Mouse (Mus musculus): ENCODE measurements around the gene Poglut1. TPM values are rescaled to one million over a fixed set of nuclear protein-coding genes. Genes with fewer than 3 reads are reported as not detected.
A peak's percentile ranks its signal among the peaks of the same experiment; 100 is the strongest.
"Not testable (repeated sequence)": the region's sequence is repeated elsewhere in the genome, so short reads cannot be mapped to it uniquely, and the experiment has no call there.

Poglut1 gene
- polyA plus RNA-seq, 1 experiment from 2014 or later: 43.3 TPM

DNA sequence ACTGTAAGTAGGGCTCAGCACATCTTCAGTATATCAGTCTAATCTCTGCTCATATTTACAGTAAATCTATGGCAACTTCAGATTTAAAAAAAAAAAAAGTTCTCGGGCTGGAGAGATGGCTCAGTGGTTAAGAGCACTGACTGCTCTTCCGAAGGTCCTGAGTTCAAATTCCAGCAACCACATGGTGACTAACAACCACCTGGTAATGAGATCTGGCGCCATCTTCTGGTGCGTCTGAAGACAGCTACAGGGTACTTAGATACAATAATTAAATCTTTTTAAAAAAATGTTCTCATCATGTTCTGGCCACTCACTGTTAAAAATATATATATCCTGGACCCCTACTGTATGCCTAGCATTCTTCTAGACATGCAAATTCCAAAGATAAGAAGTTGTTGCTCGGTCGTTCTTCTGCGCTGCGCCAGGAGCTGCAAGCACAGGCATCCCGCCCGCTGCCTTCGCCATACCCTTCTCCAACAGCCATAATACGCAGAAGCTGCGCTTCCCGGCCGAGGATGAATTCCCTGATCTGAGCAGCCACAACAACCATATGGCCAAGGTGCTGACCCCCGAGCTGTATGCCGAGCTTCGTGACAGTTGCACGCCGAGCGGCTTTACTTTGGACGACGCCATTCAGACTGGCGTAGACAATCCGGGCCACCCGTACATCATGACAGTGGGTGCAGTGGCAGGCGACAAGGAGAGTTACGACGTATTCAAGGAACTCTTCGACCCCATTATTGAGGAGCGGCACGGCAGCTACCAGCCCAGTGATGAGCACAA lies 67.1 kb downstream of the Poglut1 start:
- 19% methylated on average over 32 of the region's 32 CpGs for WGBS
- H3K9ac ChIP-seq (ENCODE audit: low read length): peak overlapping the region; percentile 57
- H3K4me1 ChIP-seq (ENCODE audit: control insufficient read depth, insufficient read depth, low read length): peaks cover 4% of the 10 kb centered on the region; the same call in 1 of the 2 replicates
- no peak overlapping the region for H3K27ac ChIP-seq (ENCODE audit: low read length)
- no peaks in the 10 kb centered on the region for H3K27me3 ChIP-seq (ENCODE audit: control insufficient read depth, insufficient read depth, low read length)
- H3K36me3 ChIP-seq (ENCODE audit: control insufficient read depth, insufficient read depth, low read length): no peaks in the 10 kb centered on the region
- H3K4me3 ChIP-seq (replicated peaks; ENCODE audit: low read length): peak overlapping the region; percentile 37
- peak; percentile 37; the same call in 1 of the 2 replicates for ATAC-seq (ENCODE audit: insufficient read depth, low FRiP score)
- peak overlapping the region; percentile 77 for H3K4me2 ChIP-seq (ENCODE audit: low read depth, low read length)
- H3K9me3 ChIP-seq (replicated peaks; ENCODE audit: control insufficient read depth, low read length): no peaks in the 10 kb centered on the region

DNA sequence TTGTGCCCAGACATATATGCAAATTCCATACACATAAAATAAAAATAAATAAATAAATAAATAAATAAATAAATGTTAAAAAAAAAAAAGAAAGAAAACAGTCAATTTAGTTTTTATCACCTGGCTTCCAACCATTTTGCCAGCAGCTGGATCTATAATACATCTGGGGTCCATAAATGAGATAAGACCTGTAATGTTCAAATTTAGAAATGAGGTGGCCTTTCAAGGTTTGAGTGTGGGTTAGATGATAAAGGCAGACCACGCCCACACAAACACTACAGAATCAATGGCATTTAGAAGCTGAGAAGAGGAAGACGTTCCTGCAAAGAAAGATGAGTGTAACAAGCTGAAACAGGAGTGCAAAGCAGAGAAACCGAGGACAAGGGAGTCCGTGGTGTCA lies 68.7 kb downstream of the Poglut1 start:
- Histone ChIP-seq H3K4me2 (ENCODE audit: low read depth, low read length) (no peak overlapping the region), H3K27ac (ENCODE audit: low read length) (no peak overlapping the region), H3K36me3 (ENCODE audit: control insufficient read depth, insufficient read depth, low read length) (no peaks in the 10 kb centered on the region), H3K4me1 (ENCODE audit: control insufficient read depth, insufficient read depth, low read length) (peaks cover 9% of the 10 kb centered on the region), H3K27me3 (ENCODE audit: control insufficient read depth, insufficient read depth, low read length) (no peaks in the 10 kb centered on the region), H3K4me3 (replicated peaks; ENCODE audit: low read length) (no peak overlapping the region), H3K9ac (ENCODE audit: low read length) (no peak overlapping the region), H3K9me3 (replicated peaks; ENCODE audit: control insufficient read depth, low read length) (no peaks in the 10 kb centered on the region)
- no peak for ATAC-seq (ENCODE audit: insufficient read depth, low FRiP score)
- 64% methylated on average over 4 of the region's 4 CpGs for WGBS

DNA sequence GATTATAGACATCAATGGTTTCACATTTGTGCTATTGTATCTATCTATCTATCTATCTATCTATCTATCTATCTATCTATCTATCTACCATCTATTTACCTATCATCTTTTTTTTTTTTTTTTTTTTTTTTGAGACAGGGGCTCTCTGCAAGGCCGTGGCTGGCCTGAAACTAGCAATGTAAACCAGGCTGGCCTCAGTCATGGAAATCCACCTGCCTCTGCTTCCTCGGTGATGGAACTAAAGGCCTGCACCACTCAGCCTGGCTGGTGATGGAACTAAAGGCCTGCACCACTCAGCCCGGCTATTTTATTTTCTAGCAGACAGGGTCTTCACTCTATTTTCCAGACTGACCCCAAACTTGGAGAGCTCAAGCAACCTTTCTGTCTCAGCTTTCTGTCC lies 71.8 kb downstream of the Poglut1 start:
- no peak for ATAC-seq (ENCODE audit: insufficient read depth, low FRiP score)
- Histone ChIP-seq H3K4me2 (ENCODE audit: low read depth, low read length) (no peak overlapping the region), H3K27me3 (ENCODE audit: control insufficient read depth, insufficient read depth, low read length) (no peaks in the 10 kb centered on the region), H3K9me3 (replicated peaks; ENCODE audit: control insufficient read depth, low read length) (no peaks in the 10 kb centered on the region), H3K4me1 (ENCODE audit: control insufficient read depth, insufficient read depth, low read length) (peaks cover 8% of the 10 kb centered on the region), H3K27ac (ENCODE audit: low read length) (no peak overlapping the region), H3K36me3 (ENCODE audit: control insufficient read depth, insufficient read depth, low read length) (no peaks in the 10 kb centered on the region), H3K4me3 (replicated peaks; ENCODE audit: low read length) (no peak overlapping the region), H3K9ac (ENCODE audit: low read length) (no peak overlapping the region)
- whole genome bisulfite sequencing: over 99% methylated on average over 3 of the region's 3 CpGs

DNA sequence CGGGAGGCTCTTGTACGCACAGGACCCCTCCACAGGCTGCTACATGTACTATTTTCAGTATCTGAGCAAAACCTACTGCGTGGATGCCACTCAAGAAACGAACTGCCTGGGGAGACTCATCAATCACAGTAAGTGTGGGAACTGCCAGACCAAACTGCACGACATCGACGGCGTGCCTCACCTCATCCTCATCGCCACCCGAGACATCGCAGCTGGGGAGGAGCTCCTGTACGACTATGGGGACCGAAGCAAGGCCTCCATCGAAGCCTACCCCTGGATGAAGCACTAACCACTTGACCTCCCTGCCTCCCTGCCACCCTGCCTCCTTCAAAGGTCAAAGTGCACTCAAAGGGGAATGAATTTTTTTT lies 72.8 kb downstream of the Poglut1 start:
- not testable (repeated sequence) for H3K36me3 ChIP-seq (ENCODE audit: control insufficient read depth, insufficient read depth, low read length); H3K9me3 ChIP-seq (replicated peaks; ENCODE audit: control insufficient read depth, low read length); H3K4me1 ChIP-seq (ENCODE audit: control insufficient read depth, insufficient read depth, low read length); ATAC-seq (ENCODE audit: insufficient read depth, low FRiP score); H3K27ac ChIP-seq (ENCODE audit: low read length); H3K27me3 ChIP-seq (ENCODE audit: control insufficient read depth, insufficient read depth, low read length)
- 29% methylated on average over 14 of the region's 14 CpGs for WGBS
- H3K9ac ChIP-seq (ENCODE audit: low read length): peak overlapping the region; percentile 71
- H3K4me3 ChIP-seq (replicated peaks; ENCODE audit: low read length): peak overlapping the region; percentile 49
- H3K4me2 ChIP-seq (ENCODE audit: low read depth, low read length): peak overlapping the region; percentile 82

DNA sequence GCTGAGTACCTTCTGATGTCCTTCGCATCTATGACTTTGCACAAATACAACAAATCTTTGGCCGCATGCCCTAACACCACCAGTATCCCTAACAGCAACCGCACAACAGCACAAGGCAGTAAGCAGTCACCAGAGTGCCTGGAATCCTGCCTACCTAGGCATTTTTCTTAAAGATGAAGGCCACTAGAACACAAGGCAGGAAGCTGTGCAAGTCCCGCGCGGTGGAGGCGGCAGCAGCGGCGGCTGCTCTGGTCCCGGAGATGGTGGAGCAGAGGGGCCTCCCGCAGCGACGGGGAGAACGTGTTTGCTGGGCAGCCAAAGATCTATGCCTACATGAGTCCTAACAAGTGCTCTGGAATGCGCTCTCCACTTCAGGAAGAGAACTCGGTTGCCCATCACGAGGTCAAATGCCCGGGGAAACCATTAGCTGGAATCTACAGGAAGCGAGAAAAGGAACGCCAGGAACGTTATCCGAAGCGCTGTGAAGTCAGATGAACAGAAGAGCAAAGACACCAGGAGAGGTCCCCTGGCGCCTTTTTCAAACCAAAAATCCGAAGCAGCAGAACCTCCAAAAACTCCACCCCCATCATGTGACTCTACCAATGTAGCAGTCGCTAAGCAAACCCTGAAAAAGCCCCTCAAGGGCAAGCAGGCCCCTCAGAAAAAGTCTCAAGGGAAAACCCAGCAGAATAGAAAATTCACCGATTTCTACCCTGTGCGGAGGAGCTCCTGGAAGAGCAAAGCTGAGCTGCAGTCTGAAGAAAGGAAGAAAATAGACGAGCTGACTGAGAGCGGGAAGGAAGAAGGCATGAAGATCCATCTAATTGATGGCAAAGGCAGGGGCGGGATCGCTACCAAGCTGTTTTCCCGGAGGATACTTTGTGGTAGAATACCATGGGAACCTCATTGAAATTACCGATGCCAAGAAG lies 73.5 kb downstream of the Poglut1 start:
- Histone ChIP-seq H3K4me2 (ENCODE audit: low read depth, low read length) (peak overlapping the region; percentile 82), H3K9ac (ENCODE audit: low read length) (peak overlapping the region; percentile 71), H3K4me3 (replicated peaks; ENCODE audit: low read length) (peak overlapping the region; percentile 49), H3K4me1 (ENCODE audit: control insufficient read depth, insufficient read depth, low read length) (peaks cover 8% of the 10 kb centered on the region; the same call in 1 of the 2 replicates), H3K27me3 (ENCODE audit: control insufficient read depth, insufficient read depth, low read length) (no peaks in the 10 kb centered on the region), H3K27ac (ENCODE audit: low read length) (peak overlapping the region; percentile 42; the same call in 1 of the 2 replicates), H3K36me3 (ENCODE audit: control insufficient read depth, insufficient read depth, low read length) (no peaks in the 10 kb centered on the region), H3K9me3 (replicated peaks; ENCODE audit: control insufficient read depth, low read length) (no peaks in the 10 kb centered on the region)
- peak; percentile 33; the same call in 1 of the 2 replicates for ATAC-seq (ENCODE audit: insufficient read depth, low FRiP score)
- 6% methylated on average over 34 of the region's 34 CpGs for WGBS

DNA sequence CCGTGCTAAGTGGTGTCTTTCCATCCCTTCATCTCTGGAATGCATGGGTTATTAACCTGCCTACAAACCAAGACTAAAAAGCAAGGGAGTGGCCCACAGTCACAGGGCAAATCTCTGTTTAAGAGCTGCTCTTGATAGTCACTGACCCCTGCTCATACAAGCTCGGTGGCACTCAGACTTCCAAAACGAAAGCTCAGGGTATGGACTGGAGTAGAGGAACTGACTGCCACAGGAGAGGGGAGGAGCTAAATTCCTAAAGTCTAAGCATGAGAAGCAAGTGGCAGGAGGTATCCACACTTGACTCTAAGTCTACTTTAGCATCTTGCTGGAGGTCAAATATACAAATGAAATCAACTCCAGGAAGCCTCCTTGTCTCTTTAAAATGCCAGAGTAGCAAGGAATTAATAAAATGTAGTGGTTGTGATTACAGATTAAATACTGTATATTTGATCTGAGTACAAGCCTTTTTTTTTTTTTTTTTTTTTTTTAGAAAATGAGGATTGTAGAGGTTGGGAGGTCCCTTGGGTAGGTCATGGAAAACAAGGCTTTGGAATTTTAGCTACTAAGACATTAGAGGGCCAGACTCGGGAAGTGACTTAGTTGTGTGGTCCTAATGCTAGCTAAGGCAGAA lies 74.3 kb downstream of the Poglut1 start:
- Histone ChIP-seq H3K9ac (ENCODE audit: low read length) (peak overlapping the region; percentile 71; the same call in 1 of the 2 replicates), H3K36me3 (ENCODE audit: control insufficient read depth, insufficient read depth, low read length) (no peaks in the 10 kb centered on the region), H3K4me3 (replicated peaks; ENCODE audit: low read length) (peak overlapping the region; percentile 49), H3K27ac (ENCODE audit: low read length) (no peak overlapping the region), H3K4me1 (ENCODE audit: control insufficient read depth, insufficient read depth, low read length) (peaks cover 8% of the 10 kb centered on the region; the same call in 1 of the 2 replicates), H3K27me3 (ENCODE audit: control insufficient read depth, insufficient read depth, low read length) (no peaks in the 10 kb centered on the region), H3K4me2 (ENCODE audit: low read depth, low read length) (peak overlapping the region; percentile 82; the same call in 1 of the 2 replicates), H3K9me3 (replicated peaks; ENCODE audit: control insufficient read depth, low read length) (no peaks in the 10 kb centered on the region)
- ATAC-seq (ENCODE audit: insufficient read depth, low FRiP score): no peak
- 38% methylated on average over 4 of the region's 4 CpGs for WGBS

Other genes with a start within 250 kb of the Poglut1 start
- gene Maats1, start 208.1 kb downstream of the Poglut1 start, polyA plus RNA-seq (2015; fragmentation: Nextera tagmentation; extraction: Ambion mirVana): 0.15 TPM in 1 of 2 replicates, not detected in the other
- gene Cox17, start 203.3 kb downstream of the Poglut1 start, polyA plus RNA-seq (2015; fragmentation: Nextera tagmentation; extraction: Ambion mirVana): 151 and 186 TPM in 2 replicates
- gene Gm21987, start 203.2 kb downstream of the Poglut1 start, polyA plus RNA-seq (2015; fragmentation: Nextera tagmentation; extraction: Ambion mirVana): 0.52 and 0.90 TPM in 2 replicates
- 12.3 and 16.2 TPM in 2 replicates for gene Popdc2, start 188.0 kb downstream of the Poglut1 start, polyA plus RNA-seq (2015; fragmentation: Nextera tagmentation; extraction: Ambion mirVana)
- gene Pla1a, start 117.1 kb downstream of the Poglut1 start, polyA plus RNA-seq (2015; fragmentation: Nextera tagmentation; extraction: Ambion mirVana): 2.3 and 2.6 TPM in 2 replicates
- 73.0 and 79.4 TPM in 2 replicates for gene Adprh, start 97.6 kb downstream of the Poglut1 start, polyA plus RNA-seq (2015; fragmentation: Nextera tagmentation; extraction: Ambion mirVana)
- 0.66 and 0.86 TPM in 2 replicates for gene Cd80, start 94.7 kb downstream of the Poglut1 start, polyA plus RNA-seq (2015; fragmentation: Nextera tagmentation; extraction: Ambion mirVana)
- 23.1 and 25.8 TPM in 2 replicates for gene Timmdc1, start 27.6 kb downstream of the Poglut1 start, polyA plus RNA-seq (2015; fragmentation: Nextera tagmentation; extraction: Ambion mirVana)
- 106 and 110 TPM in 2 replicates for gene Tmem39a, start 8.4 kb upstream of the Poglut1 start, polyA plus RNA-seq (2015; fragmentation: Nextera tagmentation; extraction: Ambion mirVana)
- gene Arhgap31, start 163.0 kb upstream of the Poglut1 start, polyA plus RNA-seq (2015; fragmentation: Nextera tagmentation; extraction: Ambion mirVana): 8.8 and 10.9 TPM in 2 replicates
- 20.8 TPM in 2 replicates for gene B4galt4, start 192.0 kb upstream of the Poglut1 start, polyA plus RNA-seq (2015; fragmentation: Nextera tagmentation; extraction: Ambion mirVana)

Measured in stomach, embryonic 16.5 days (tissue).